Mouse (Mus musculus): ENCODE measurements at regions not wholly inside any gene's neighbourhood (a gene's known extent, or its start where the extent isn't known, plus 50 kb on each side); places are given as distances from the start of the nearest gene placed in this dataset.

GRCm38 (mm10) chr8:126854121-126855055, 91.3 kb downstream of the Tomm20 start:
- no peak for DNase-seq (ENCODE audit: low spot score)

GRCm38 (mm10) chr8:126852663-126853390, 92.8 kb downstream of the Tomm20 start:
- DNase-seq (ENCODE audit: low spot score), result no peak

- no peak for DNase-seq (ENCODE audit: low spot score)
Observed at GRCm38 (mm10) chr8:126852184-126852583, 93.5 kb downstream of the Tomm20 start.

DNA sequence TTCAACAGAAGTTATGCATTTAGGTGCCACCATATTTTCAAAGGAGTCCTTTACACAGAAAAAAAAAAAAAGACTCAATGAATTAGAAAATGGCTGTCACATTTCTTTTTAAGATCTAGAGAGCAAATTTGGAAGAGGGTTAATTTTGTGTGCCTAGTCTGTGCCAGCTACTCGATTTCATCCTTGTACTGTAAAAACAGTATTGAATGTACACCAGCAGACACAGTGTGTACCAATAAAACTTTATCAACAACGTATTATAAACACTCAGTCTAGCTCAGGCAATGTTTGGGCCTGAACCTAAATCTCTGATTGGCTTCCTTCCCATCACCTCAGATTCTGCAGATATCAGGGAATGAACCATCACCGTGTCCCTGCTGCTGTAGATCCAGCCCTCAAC, 93.9 kb downstream of the Tomm20 start:
- DNase-seq (ENCODE audit: low spot score), result no peak

DNA sequence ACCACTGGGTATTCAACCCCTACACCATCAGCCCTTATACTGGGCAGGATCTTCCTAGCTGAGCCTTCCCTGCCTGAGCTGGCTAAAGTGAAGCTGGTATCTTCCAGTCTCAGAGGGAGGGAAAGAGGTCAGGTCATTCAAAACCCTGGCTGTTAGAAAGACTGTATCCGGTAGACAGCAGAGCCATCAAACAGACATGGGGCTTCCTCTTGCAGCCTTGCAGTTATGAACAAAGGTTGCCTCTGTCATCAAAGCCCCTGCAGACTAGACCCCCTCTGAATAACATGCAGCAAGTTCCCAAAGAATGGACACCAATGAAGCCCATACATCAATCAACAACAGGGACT, 95.5 kb downstream of the Tomm20 start:
- DNase-seq (ENCODE audit: low spot score), result no peak

- no peak for DNase-seq (ENCODE audit: low spot score)
Observed at GRCm38 (mm10) chr8:126849411-126850188, 96.0 kb downstream of the Tomm20 start.

DNA sequence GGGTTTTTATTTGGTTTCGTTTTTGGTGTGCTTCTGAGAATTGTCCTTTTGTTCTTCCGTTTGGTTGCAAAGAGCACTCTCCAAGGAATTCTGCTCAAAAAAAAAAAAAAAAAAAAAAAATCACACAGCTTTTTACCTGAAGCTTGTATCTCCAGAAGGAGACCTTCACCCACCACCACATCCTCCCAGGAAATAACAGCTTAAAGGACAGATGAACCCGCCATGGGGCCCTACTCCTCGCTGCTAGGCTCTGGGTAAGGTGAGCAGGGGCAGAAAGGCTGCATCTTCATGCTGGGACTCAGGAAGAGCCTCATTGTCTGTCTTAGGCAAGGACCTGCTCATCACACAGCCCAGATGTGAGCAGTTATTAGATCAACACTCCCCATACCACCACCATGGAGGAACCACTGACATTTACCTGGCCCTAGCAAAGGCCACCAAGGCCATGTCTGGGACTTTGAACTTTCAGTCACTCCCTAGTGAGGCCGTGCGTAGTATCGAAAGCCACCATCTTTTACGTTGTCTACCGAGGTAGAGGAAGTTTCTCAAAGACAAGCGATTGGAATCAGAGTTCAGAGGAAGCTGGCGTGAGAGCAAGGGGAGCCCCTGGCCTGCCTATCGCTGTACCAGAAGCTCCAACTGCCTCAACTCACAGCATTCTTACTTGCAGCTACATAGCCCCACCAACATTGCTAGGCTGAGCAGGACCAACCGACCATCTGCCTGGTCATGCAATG, 97.1 kb downstream of the Tomm20 start:
- DNase-seq (ENCODE audit: low spot score), result no peak

- no peak for DNase-seq (ENCODE audit: low spot score)
Observed at GRCm38 (mm10) chr8:126847664-126848353, 97.8 kb downstream of the Tomm20 start.

- no peak for DNase-seq (ENCODE audit: low spot score)
Observed at GRCm38 (mm10) chr8:126846188-126846565, 99.5 kb downstream of the Tomm20 start.

DNA sequence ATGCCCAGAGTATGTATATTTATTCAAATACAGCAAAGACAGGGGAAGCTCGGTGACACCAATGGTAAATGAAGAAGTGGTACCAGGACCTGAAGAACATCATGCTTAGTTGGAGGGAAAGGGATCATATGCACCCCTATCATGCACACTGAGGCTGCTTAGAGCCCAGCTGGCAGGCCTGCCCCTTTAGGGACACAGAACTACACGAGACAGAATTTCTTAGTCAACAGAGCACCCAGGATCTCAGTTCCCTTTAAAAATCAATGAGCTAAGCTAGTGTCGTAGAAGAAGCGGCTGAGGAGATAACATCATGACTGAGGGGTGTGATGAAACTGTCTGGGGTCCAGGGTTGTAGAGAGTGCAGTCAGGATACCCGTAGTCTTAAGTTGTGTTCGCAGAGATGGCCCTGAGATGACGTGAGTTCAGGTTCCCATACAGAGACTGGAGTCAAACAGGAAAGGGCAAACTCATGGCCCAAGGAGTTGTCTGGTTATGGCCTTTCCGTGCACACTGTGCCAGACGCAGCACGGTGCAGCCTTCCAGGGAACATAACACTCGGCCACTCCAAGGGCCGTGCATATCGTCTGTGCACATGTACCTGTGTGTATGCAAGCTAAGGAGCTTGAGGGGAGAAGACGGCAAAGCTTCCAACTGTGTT, 100.0 kb downstream of the Tomm20 start:
- DNase-seq (ENCODE audit: low spot score), result no peak

DNA sequence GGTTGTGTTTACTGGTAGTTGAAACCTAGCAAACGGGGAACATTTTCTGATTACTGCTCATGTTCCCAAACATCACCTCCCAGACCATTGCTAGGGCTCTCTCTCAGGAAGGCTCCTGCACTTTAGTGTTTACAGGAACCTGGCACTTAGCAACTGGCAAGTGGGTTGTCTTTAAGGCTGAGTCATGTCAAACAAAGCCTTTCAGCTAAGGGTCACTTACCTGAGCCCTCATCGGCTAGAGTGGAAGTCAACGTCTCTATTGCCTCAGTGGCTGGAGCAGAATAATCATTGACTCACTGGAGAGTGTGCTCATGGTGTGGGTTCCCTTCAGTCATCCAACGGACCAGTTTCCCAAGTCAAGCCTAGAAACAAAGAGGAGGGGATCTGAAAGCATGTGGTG, 101.0 kb downstream of the Tomm20 start:
- DNase-seq (ENCODE audit: low spot score), result no peak

- DNase-seq (ENCODE audit: low spot score), result no peak
Observed at GRCm38 (mm10) chr8:126841187-126841586, 104.5 kb downstream of the Tomm20 start.

DNA sequence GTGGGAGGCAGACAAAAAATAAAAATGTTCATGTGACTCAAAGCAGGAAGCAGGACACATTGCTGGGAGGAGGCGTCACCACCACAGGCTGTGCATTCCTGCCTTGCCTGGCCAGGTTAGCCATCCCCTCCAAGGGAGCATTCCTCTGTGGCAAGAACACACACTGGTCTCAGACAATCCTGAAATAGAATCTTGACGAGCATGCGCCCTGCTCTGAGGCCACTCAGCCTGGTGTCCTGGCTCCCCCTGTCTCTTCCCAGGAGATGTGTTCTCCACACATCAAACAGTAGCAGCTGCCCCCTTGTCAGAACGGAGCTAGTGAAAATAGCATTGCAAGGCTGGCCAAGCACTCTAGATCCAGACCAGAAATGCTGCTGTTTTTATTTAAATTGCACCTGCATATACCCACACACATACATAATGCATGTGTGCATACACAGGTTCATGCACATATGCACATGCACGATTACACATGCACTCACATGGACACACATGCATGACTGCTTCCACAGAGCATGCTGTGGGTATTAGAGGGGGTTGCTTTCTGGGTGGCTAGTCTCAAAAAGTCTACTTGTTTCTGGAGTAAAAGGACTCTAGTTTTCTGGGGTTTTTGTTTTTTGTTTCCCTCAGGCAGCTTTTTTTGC, 105.8 kb downstream of the Tomm20 start:
- DNase-seq (ENCODE audit: low spot score), result no peak

GRCm38 (mm10) chr8:126839039-126839711, 106.5 kb downstream of the Tomm20 start:
- DNase-seq (ENCODE audit: low spot score), result no peak

- DNase-seq (ENCODE audit: low spot score), result no peak
Observed at GRCm38 (mm10) chr8:126838228-126838627, 107.4 kb downstream of the Tomm20 start.

GRCm38 (mm10) chr8:126837318-126838025, 108.2 kb downstream of the Tomm20 start:
- DNase-seq (ENCODE audit: low spot score), result no peak

DNA sequence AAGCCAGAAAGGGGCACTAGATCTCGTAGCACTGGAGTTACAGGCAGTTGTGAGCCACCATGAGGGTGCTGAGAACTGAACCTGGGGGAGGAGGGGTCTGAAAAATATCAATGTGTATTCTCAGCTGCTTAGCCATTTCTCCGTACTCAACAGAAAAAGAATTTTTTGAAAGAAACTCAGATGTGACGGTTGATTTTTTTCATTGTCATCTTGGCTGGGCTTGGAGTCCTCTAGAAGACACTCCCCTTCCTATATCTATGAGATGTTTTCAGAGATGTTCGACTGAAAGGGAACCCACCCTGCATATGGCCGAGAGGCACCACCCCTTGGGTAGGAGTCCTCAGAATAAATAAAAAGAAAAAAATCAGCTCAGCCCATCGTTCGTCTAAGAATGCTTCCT, 110.1 kb downstream of the Tomm20 start:
- DNase-seq (ENCODE audit: low spot score), result no peak

DNA sequence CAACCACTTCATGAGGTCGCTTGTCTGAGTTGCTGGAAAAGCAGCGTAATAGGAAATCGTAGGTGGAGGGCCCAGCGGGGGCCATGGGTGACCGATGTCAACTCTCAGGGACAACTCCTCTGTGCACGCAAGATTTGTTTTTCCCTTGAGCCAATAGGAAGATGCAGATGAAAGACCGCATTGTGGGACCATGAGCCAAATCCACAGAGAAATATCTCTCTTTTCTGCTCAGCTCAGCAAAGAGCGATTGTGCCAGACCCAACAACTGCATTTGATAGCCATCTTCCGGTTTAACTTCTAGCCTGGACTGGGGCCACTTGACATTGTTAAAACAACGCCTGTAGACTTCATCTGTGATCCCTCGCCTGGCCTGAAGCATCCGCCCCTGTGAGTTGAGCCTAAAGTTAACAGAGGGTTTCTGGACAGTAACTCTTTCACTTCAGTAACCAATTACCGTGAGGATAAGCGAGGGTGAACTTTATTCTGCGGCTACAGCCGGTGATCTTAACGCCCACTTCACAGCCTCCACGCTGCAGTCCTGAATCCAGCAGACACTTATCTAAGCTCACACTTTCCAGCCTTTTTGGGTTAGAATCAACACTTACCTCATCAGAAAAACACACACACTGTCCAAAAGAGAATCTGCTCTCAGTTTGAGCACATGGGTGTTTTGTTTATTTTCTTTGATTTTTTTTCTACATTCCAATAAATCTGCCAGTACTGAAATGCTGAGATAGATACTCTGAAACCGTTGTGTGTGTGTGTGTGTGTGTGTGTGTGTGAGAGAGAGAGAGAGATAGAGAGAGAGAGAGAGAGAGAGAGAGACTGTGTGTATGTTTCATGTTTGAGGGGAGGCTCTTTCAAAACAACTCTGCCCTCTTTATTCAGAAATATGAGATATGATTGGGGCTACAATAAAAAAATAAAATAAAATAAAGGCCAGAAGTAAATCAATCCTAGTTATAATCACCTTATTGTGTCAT, 111.9 kb downstream of the Tomm20 start:
- no peak for DNase-seq (ENCODE audit: low spot score)
